Mouse (Mus musculus) ES-Bruce4 (cell line): ENCODE data around the gene Ptk7.

Source experiments
- CTCF ChIP-seq: IDR thresholded peaks from one replicate; pipeline ENCODE4 v1.8.1; 2011; ENCODE audit warnings: low read depth, low read length
- EP300 ChIP-seq: IDR thresholded peaks from 2 replicates; pipeline ENCODE4 v1.6.1; 2011; ENCODE audit warnings: low read depth, low read length; ENCODE audit not compliant: insufficient read depth

DNA sequence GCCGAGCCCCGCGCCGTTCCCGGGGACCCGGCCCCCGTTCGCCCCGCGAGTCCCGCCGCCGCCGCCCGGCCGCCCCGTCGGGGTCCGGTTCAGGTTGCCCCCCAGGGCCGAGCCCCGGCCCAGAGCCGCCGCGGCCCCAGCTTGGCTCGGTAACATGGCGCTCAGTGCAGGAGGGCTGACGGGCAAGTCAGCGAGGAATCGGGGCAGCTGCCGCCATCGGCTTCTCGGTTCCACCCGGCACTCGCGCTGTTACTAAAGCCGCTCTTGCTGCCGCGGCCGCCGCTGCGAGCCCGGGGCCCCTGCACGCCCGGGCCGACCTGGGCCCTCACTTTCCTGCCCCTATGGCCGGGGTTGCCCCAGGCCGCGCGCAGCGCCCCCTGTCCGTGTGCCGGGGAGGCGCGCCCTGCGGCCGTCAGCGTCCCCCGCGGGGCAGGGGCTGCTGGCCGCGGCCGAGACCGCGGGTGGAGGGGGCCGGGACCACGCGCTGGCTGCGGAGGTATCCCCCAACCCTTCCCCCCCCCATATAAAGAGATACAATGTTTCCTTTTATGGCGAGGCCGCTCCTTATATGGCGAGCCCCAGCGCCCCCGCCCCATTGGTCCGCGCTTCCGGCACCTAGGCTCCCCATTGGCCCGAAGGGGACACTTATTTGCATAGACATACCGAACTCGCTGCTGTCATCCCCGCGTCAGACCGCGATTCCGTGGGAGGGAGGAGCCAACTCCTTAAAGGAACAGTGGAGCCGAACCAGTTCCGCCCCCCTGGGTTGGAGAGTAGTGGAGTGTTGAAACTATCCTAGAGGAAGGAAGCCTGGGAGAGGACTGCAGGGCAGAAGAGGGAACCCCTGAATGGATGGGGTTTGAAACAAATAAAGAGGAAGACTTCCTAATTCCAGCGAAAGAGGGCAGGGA is 73.4 kb downstream of the Ptk7 start, which contains the start of gene Srf:
- TF ChIP-seq CTCF: no peak
- no peak for TF ChIP-seq EP300
